Mouse (Mus musculus): ENCODE results near the gene Hspbap1.

The Hspbap1 gene

GRCm38 (mm10) chr16:35769878-35770657 is at the start of gene Hspbap1:
Hspbap1 (plus strand) TSS chr16:35770375.
- peak; percentile 87 for DNase-seq

DNA sequence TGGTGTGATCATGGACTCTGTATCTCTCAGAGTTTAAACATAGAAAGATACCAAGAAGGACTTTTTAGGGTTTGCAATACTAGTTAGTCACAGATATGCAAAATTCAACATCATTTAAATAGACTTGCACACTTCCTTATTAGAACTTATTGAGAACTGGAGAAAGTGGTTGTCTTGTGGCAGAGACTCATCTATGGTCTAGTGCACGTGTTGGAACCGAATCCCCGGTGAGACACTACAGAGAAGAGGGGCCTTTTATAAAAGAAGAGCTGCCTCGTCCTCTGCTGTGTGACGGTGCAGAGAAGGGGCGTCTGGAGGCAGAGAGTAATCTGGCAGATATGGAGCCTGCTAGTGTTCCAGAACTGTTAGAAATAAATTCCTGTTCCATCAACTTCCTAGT is 45.6 kb upstream of the Hspbap1 start:
- no peak for DNase-seq

DNA sequence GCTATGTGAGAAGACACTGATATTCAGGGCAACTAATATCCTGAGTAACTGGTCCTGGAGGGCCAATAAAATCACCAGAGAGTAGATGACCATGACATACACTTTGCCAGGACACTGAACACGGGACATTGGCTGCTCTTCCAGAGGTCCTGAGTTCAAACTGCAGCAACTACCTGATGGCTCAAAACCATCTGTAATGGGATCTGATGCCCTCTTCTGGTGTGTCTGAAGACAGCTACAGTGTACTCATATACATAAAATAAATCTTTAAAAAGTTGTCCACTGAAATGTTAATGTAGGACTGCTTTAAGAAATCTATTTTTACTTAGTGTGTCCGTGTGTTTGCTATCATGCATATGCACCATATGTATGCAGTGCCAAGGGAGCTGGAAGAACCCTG is 43.6 kb upstream of the Hspbap1 start:
- DNase-seq: no peak

DNA sequence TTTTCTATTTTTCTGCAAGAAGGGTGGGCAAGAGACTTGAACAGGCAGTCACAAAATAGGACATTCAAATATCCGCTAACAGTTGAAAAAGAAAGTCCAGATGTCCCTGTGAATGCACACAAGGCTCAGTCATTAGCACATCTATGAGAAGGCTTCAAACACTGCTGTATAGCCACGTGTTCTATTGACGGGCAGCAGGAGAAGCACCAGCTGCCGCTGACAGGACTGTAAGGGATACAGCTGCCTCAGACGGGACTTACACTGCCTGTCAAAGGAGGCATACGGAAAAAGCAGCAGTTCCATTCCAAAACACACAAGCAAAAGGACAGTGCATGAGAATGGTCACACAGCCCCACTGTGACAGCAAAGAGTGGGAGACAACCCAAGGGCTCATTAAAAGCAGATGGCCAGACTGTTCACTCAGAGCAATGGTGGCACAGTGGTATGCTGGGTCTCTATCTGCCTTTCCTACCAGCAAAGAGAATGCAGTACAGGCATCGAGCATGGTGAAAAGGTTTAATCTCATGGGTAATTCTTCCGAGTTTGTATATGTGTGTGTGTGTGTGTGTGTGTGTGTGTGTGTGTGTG is 40.9 kb upstream of the Hspbap1 start:
- DNase-seq: no peak

GRCm38 (mm10) chr16:35732096-35732495 is 38.1 kb upstream of the Hspbap1 start:
- DNase-seq: peak; percentile 18

- peak; percentile 63 for DNase-seq
These were observed 36.1 kb upstream of the Hspbap1 start for GRCm38 (mm10) chr16:35734038-35734437.

- no peak for DNase-seq
These were observed 31.9 kb upstream of the Hspbap1 start for GRCm38 (mm10) chr16:35738096-35738767.

DNA sequence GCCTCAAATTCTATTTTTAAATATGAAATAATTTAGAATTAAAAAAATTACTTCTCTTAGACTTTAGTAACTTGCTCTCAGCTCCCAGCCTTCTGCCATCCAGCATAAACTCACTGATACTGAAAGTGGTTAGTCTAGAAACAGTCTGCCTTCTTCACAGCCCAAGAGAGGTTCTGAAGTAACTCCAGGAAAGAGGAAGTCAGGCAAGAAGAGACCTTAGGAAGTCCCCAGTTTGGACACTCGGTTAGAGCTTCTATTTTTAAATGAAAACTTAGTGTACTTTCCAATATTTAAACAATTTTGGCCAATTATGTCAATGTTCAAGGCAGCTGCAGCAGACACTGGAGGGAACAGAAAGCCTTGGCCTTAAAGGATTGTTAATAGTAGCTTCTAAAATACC is 30.6 kb upstream of the Hspbap1 start:
- no peak for DNase-seq

DNA sequence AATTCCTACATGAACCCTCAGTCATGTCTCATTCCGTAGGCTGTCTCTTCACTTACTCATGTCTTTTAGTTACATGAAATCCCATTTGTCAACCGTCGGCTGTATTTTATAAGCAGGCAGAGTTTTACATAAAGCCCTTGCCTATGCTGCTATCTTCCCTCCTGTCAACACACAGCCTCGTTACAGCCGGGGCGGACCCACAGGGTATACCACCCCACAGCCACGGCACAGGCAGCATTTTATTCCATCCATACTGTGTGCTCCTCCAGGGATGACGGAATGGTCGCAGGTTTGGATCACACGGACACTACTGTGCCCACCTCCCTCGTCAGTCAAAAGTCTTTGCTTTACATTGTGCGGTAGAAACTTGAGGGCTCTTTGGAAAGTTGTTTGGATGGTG is 29.8 kb upstream of the Hspbap1 start:
- no peak for DNase-seq

DNA sequence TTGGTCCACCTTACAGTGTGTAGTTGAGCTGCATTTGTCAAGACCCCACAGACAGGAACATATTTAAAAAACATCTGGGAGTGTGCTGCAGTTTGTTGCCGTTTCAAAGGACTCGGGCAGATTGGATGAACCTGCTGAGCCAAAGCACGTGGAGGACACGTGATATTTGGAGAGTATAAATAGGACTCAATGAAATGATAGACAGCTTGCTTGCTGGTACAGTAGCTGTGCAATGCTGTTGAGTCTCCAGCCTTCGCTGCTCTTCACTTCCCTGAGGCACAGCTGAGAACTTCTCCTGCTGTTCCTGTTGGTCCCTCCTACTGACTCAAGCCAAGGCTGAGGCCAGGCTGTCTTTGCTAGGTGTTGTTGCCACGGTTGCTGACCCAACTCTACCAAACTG is 29.2 kb upstream of the Hspbap1 start:
- no peak for DNase-seq

- no peak for DNase-seq
These were observed 28.6 kb upstream of the Hspbap1 start for GRCm38 (mm10) chr16:35741621-35742020.

DNA sequence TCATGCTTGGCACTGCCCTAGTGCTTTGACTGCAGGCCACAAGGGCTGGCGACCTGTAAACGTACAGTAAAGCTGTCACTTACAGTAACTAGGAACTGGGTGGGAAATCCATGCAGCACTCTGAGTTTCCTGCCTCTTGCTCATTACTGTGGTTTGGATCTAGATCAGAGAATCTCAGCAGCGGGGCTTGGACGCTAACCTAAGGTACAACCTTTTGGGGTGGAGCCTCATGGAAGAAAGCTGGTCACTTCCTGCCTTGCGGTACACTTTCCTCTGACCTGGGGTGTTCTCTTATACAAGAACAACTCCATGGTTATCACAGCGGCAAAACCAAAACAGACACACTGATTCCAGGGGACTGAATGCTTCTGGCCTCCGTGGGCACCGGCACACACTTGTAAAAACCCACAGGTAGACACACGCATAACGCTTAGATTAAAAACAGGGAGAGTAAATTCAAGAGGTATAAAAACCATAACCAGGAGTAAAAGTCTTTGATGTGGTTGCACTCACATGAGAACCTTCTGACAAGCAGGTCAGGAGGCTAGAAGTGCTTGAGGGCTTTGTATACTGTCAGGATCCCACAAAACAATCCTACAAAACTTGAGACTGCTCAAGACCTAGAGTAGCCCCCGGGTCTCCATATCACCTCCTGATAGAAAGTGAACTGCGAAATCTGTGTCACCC is 27.8 kb upstream of the Hspbap1 start:
- DNase-seq: no peak

GRCm38 (mm10) chr16:35747417-35748236 is 22.5 kb upstream of the Hspbap1 start:
- DNase-seq: peak; percentile 15

DNA sequence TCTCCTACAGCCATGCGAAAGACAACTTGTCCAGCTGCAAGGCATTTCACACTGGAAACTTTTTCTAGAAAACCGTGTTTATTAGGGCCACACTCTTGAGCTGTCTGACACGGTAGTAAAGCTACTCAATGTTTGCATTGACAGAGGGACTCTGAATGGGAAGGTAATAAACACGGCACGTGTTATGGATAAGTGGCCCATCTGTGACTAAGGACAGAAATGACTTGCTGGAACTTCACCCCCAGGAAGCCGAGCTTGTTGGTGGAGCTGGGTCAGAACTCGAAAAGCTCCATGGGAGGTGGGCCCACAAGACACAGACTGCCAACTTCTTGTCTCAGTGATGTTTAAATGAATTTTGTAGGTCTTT is 22.0 kb upstream of the Hspbap1 start:
- no peak for DNase-seq

DNA sequence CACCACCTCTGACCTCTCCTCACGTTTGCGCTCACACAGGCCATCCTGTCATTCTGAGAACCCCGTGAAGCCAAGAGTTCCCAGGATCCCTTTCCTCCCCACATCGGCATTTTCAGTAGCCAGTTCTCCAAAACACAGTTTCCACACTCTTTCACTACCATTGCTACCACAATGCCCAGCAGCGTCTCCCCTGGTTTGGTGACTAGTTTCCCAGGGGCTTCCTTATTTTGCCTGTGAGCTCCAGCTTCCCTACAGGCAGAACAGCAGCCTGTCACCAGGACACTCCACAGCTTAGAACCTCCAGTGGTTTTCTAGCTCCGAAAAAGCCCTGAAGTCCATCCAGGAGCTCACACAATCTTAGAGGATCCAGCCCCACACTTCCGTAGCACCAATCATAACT is 20.8 kb upstream of the Hspbap1 start:
- DNase-seq: no peak

GRCm38 (mm10) chr16:35751841-35752240 is 18.3 kb upstream of the Hspbap1 start:
- DNase-seq: no peak

DNA sequence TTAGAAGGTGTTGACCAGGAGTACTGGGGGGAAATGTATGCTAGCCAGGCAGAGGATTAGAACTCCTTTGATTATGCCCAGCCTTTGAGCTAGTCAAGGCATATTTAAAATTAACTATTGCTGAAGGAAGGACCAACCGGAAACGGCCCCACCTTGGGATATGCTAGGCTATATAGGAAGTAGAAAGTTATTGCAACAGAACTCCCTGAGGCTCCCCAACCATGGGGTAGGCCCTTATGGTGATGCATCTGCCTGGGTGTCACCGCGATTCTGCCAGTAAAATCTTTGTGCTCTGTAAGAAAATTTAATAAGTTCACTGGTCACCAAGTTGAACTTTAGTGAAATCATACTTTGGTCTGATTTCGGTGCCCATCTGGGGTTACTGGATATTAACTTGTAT is 16.2 kb upstream of the Hspbap1 start:
- DNase-seq: no peak

DNA sequence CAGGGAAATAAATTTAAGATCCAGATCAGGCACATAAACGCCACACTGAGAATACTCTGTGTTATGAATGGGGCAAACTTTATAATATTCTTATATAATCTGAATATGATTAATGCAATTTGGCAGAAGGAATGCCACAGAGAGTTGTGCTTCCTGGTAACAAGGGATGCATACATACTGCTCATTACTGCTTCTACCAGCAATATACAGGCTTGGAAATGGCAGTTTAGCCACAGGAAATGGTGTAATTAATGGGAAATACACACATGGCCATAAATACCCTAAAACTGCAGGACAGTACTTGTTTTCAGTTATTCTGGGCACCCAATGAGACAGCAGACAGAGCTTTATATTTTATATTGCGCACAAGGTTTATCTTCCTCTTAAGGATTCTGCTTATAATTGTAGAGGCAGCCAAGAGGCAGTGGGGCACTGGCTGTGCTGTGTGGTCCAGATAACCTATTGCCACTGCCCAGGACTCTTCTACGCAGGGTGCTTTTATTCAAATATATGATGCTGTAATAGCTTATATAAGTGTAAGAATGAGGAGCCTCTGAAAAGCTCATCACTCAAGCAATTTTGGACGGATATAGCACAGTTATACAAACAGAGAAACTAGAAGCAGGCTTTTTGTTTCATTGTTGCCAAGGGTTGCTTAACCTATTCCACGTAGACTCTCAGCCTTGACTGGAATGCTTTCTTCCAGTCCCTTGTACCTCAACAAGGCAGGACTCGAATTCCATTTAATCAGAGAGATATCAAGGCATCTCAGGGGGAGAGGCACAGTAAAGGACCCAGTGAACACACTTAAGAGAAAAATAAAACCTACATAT is 14.5 kb upstream of the Hspbap1 start:
- DNase-seq: no peak

DNA sequence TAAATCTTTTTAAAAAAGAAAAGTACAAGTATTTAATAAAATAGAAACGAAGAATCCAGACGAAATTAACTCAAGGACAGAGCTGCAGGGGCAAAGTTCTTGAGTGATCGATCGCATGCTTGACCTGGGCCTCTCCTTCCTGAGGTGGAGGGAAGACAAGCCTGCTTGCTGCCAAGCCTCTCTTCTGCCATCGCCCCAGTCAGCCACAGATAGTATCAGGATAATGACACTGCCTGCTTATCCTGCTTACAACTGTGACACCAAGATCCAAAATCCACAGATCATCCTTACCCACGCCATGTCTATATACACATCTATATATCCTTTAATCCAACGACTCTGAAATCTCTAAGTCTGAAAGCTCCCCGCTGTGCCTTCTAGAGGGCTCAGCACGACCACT is 13.5 kb upstream of the Hspbap1 start:
- DNase-seq: no peak

DNA sequence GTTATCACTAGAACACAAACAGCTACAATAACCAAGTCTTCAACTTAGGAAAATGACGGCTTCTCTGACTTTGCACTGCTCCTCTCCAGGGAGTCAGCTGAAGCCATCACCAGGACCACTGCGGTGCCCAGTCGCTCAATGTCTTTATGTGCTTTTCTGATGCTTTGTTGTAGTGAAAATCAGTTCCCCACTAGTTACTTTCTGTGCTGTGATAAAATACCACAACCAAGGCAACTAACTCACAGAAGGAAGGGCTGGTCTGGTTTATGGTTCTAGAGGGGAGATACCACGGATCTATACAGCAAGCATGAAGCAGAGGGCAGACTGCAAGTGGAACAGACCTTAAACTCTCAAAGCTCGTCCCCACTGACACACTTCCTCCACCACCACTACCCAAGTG is 10.8 kb upstream of the Hspbap1 start:
- no peak for DNase-seq

DNA sequence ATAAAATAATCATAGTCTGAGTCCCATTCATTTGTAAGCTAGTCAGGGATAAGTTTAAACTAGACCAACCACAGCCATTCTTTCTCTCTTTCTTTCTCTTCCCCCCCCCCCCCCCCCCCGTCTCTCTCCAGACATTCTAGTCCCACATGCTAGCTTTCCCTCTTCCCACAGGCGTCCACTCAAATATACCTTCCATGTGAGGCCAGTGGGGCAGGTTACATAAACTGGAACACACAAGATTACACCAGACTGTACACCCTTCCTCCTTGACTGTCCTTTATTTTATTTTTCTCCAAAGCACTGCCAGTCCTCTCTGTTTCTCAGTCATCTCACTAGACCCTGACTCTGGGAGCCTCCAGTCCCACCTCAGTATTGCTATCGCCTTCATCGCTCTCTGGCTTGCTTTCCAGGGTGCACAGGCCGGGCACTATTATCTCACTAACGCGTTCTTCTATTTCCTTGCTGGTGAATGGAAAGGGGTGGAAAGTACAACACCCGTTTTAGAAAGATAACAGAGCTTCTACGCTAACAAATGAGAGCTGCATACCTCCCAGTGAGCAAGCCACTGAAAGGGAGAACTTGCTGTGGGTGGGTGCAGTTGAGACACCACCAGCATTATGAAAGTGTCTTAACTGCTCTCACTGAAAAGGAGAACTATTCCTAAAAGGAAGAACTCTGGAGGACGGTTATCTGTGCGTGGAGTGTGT is 6.4 kb upstream of the Hspbap1 start:
- DNase-seq: no peak

Measured in cerebellum, adult 9-10 months (tissue).